Mouse (Mus musculus): Measurements from ENCODE around the gene Zfp282.
A peak's percentile ranks its signal among the peaks of the same experiment; 100 is the strongest.

- TF ChIP-seq EP300 (IDR thresholded peaks at IDR 0.05; ENCODE audit: low read depth): no peak
- peak; percentile 67 for TF ChIP-seq CTCF (IDR thresholded peaks at IDR 0.05; ENCODE audit: low read depth)
Observed at GRCm38 (mm10) chr6:47943021-47943691, 66.2 kb downstream of the Zfp282 start.
